Mouse (Mus musculus) kidney, embryonic 16.5 days (tissue): ENCODE measurements around the gene Incenp. TPM values are rescaled to one million over a fixed set of nuclear protein-coding genes. Genes with fewer than 3 reads are reported as not detected.
"Not testable (repeated sequence)": the region's sequence is repeated elsewhere in the genome, so short reads cannot be mapped to it uniquely, and the experiment has no call there.

Experiments used
- ATAC-seq: fragments of 200-750 bp; cut with Nextera tagmentation; 2 replicates; pipeline ENCODE4 v1.8.0; 2017; ENCODE audit warnings: moderate TSS enrichment; ENCODE audit not compliant: low FRiP score, low TSS enrichment
- H3K27ac ChIP-seq: fragments of 300-500 bp; sonication (generic); 2 replicates; pipeline ENCODE4 v1.5.1; 2014; ENCODE audit warnings: low read length
- H3K27me3 ChIP-seq: fragments of 300-500 bp; sonication (generic); 2 replicates; pipeline ENCODE4 v1.6.1; 2014; ENCODE audit warnings: low read length, control low read depth, mixed read lengths; ENCODE audit not compliant: insufficient read depth
- H3K36me3 ChIP-seq: fragments of 300-500 bp; sonication (generic); 2 replicates; pipeline ENCODE4 v1.6.1; 2014; ENCODE audit warnings: low read length, control low read depth, mixed read lengths; ENCODE audit not compliant: insufficient read depth
- H3K4me1 ChIP-seq: fragments of 300-500 bp; sonication (generic); 2 replicates; pipeline ENCODE4 v1.6.1; 2014; ENCODE audit warnings: low read length, control low read depth, mixed read lengths; ENCODE audit not compliant: insufficient read depth
- H3K4me2 ChIP-seq: fragments of 300-500 bp; sonication (generic); replicated peaks from 2 replicates; pipeline ENCODE4 v1.6.1; 2014; ENCODE audit warnings: low read depth, low read length
- H3K4me3 ChIP-seq: fragments of 300-500 bp; sonication (generic); 2 replicates; pipeline ENCODE4 v1.5.1; 2014; ENCODE audit warnings: mild to moderate bottlenecking, low read length
- H3K9ac ChIP-seq: fragments of 300-500 bp; sonication (generic); replicated peaks from 2 replicates; pipeline ENCODE4 v1.6.1; 2014; ENCODE audit warnings: low read length
- H3K9me3 ChIP-seq: fragments of 300-500 bp; sonication (generic); 2 replicates; pipeline ENCODE4 v1.6.1; 2016; ENCODE audit warnings: low read length, control low read depth
- whole genome bisulfite sequencing: fragments of 180-500 bp; shearing (Covaris S2); extraction: QIAGEN DNeasy Blood & Tissue Kit; methylation state at CpG from one replicate; pipeline ENCODE4 v1.1.7; 2014; 5-methylcytosine and 5-hydroxymethylcytosine counted together
- microRNA-seq: library from miRNA; unstranded; fragments of <30 nt; microRNA quantifications from one replicate; pipeline ENCODE4, GENCODE M21; 2016
- polyA plus RNA-seq: library from polyadenylated mRNA; unstranded; fragments of >200 nt; fragmentation: Nextera tagmentation; extraction: Ambion mirVana; gene quantifications from 2 replicates; pipeline ENCODE4 v1.2.1, GENCODE M21; 2015

Gene Incenp
- polyA plus RNA-seq, 1 experiment from 2014 or later: 99.9 TPM

DNA sequence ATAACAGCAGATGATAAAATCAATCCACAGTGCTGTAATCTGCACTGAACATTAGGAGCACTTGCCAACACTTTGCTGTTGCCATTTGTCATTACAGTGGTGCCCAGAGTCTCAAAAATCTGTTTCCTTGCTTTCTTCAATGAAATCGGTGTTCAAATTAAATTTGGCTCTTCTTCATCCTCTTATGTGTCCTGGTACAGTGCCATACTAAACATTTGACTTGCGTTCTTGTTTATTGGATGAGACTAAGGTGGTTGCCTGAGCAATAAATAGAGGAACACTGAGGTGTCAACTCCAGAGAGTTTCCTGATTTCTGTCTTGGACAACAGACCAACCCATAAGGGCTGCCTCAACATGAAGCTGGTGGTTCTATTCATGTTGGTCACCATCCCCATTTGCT lies 52.1 kb downstream of the Incenp start, which contains the start of gene Scgb2a2:
Gene Scgb2a2, plus strand, starts transcription at position 301 of the 400 bp plus-strand sequence.
- 83% methylated on average over 2 of the region's 2 CpGs for WGBS
- Histone ChIP-seq H3K36me3 (no peaks in the 10 kb centered on the region), H3K27ac (no peak within 1 kb of the TSS), H3K9me3 (no peaks in the 10 kb centered on the region), H3K4me1 (no peaks in the 10 kb centered on the region), H3K4me3 (no peak within 1 kb of the TSS), H3K4me2 (no peak within 1 kb of the TSS), H3K27me3 (no peaks in the 10 kb centered on the region), H3K9ac (no peak within 1 kb of the TSS)
- ATAC-seq: no peak

DNA sequence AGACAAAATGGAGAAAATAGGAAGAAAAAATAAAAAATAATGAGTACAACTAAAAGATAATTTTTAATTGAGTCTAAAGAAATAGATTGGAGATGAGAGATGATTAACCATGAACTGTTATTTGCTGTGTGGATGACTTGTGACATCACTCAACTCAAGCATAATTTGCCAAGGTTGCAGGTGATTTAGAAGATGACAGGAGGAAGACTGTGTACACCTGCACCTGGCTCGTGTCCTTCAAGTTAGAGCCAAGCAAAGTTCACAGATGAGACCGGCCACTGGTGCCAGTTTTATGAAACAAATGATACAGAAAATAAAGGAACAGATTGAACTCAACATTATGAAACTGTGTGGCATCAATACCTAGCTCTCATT lies 62.0 kb downstream of the Incenp start:
- Histone ChIP-seq H3K9ac (no peak overlapping the region), H3K4me1 (no peaks in the 10 kb centered on the region), H3K27me3 (no peaks in the 10 kb centered on the region), H3K27ac (no peak overlapping the region), H3K9me3 (no peaks in the 10 kb centered on the region), H3K4me3 (no peak overlapping the region), H3K4me2 (no peak overlapping the region), H3K36me3 (no peaks in the 10 kb centered on the region)
- peak; percentile 57; the same call in 1 of the 2 replicates for ATAC-seq
- WGBS: 50% methylated on average over 2 of the region's 2 CpGs

DNA sequence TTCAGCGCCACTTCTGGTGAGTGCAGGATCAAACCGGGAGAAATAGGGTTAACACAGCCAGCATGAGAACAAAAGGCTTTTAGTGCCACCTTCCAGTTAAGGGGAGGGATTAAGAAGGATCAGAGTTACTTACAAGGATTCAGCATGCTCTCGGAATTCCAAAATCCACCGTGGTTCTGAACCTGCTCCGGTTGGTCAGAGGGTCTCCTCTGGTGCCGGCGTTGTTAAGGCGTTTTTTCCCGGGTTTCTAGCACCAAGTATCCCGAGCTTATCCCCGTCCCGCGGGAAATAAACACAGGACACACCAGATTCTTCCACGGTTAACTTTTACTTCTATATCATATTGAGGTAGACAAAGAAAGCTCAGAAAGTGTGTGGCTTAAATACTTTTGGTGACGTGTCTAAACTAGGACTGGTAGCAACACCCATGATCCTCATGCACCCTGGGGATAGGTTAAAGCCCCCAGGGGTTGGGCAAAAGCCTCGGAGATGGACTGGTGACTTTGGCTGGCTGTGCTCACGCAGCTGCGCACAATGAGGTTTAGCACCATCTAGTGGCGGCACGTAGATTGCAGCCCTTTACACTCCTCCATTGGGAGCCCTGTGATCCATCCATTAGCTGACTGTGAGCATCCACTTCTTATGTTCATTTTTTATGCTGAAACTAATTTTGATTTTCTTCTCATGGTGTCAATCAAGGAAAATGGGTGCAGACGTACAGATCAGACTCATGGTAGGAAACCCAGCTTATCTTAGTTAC lies 62.6 kb downstream of the Incenp start:
- not testable (repeated sequence) for H3K27ac ChIP-seq, H3K9ac ChIP-seq, H3K36me3 ChIP-seq, H3K9me3 ChIP-seq, H3K27me3 ChIP-seq, H3K4me1 ChIP-seq
- H3K4me3 ChIP-seq: peak overlapping the region; percentile 37
- peak overlapping the region; percentile 33 for H3K4me2 ChIP-seq
- 12% methylated on average over 18 of the region's 21 CpGs for WGBS
- peak; percentile 93 for ATAC-seq

Small RNA genes within 50 kb of the gene (microRNA-seq; reads per million reads assigned to microRNA genes)
- gene Gm22369 (not detected), gene Gm24484 (not detected)

Other genes with a start within 250 kb of the Incenp start
- gene Scgb2a2, start 52.0 kb downstream of the Incenp start, polyA plus RNA-seq: not detected in 2 replicates
- 1,651 and 1,666 TPM in 2 replicates for gene Fth1, start 81.0 kb upstream of the Incenp start, polyA plus RNA-seq
- 1.4 and 1.9 TPM in 2 replicates for gene Best1, start 102.1 kb upstream of the Incenp start, polyA plus RNA-seq
- 32.0 and 34.6 TPM in 2 replicates for gene Rab3il1, start 102.1 kb upstream of the Incenp start, polyA plus RNA-seq
- 30.1 and 36.5 TPM in 2 replicates for gene Fads3, start 142.0 kb upstream of the Incenp start, polyA plus RNA-seq
- gene Fads2, start 202.2 kb upstream of the Incenp start, polyA plus RNA-seq: 76.1 and 85.9 TPM in 2 replicates